Mouse (Mus musculus): ENCODE data around the gene Kif26b. TPM values are rescaled to one million over a fixed set of nuclear protein-coding genes. Genes with fewer than 3 reads are reported as not detected.

The Kif26b gene
- polyA plus RNA-seq, 1 experiment from 2014 or later = 13.5 TPM

DNA sequence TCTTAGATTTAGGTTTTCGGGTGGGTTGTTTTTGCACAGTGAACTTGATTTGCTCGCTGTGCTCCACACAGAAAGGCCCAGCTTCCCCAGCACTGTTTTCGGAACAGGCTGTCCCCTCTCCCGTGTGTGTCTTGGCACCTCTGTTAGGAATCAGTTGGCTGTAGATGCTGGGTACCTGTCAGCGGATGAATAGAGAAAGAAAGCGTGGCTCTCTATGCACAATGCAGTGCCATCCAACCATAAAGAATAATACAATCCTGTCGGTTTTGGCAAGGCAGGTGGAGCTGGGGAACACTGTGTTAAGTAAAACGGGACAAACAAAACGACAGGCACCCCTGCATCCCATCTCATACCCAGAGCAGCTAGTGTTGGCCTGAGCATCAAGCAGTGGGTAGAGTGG lies 220.9 kb downstream of the Kif26b start:
- Histone ChIP-seq H3K27ac (no peak overlapping the region), H3K27me3 (ENCODE audit: insufficient read depth, poor library complexity, severe bottlenecking) (no peaks in the 10 kb centered on the region), H3K36me3 (peaks cover 18% of the 10 kb centered on the region; the same call in 1 of the 2 replicates), H3K4me3 (no peak overlapping the region), H3K4me1 (no peaks in the 10 kb centered on the region), H3K9me3 (no peaks in the 10 kb centered on the region)
- WGBS = 88% methylated on average over 9 of the region's 9 CpGs
- DNase-seq (ENCODE audit: low spot score) = no peak

- no peak overlapping the region for H3K27ac ChIP-seq
- DNase-seq (ENCODE audit: low spot score) = peak; percentile 58
- WGBS = 72% methylated on average over 3 of the region's 3 CpGs
- no peaks in the 10 kb centered on the region for H3K9me3 ChIP-seq
- H3K4me3 ChIP-seq = no peak overlapping the region
- H3K27me3 ChIP-seq (ENCODE audit: insufficient read depth, poor library complexity, severe bottlenecking) = no peaks in the 10 kb centered on the region
- peaks cover 20% of the 10 kb centered on the region for H3K36me3 ChIP-seq
- peaks cover 13% of the 10 kb centered on the region; the same call in 1 of the 2 replicates for H3K4me1 ChIP-seq
Measured at GRCm38 (mm10) chr1:178758441-178758840, 229.5 kb downstream of the Kif26b start.

- 89% methylated on average over 3 of the region's 3 CpGs for WGBS
- no peaks in the 10 kb centered on the region for H3K36me3 ChIP-seq
- H3K27ac ChIP-seq = no peak overlapping the region
- H3K4me1 ChIP-seq = peaks cover 9% of the 10 kb centered on the region; the same call in 1 of the 2 replicates
- no peak overlapping the region for H3K4me3 ChIP-seq
- H3K9me3 ChIP-seq = no peaks in the 10 kb centered on the region
- no peak for DNase-seq (ENCODE audit: low spot score)
- H3K27me3 ChIP-seq (ENCODE audit: insufficient read depth, poor library complexity, severe bottlenecking) = no peaks in the 10 kb centered on the region
Measured at GRCm38 (mm10) chr1:178762125-178762741, 233.3 kb downstream of the Kif26b start.

DNA sequence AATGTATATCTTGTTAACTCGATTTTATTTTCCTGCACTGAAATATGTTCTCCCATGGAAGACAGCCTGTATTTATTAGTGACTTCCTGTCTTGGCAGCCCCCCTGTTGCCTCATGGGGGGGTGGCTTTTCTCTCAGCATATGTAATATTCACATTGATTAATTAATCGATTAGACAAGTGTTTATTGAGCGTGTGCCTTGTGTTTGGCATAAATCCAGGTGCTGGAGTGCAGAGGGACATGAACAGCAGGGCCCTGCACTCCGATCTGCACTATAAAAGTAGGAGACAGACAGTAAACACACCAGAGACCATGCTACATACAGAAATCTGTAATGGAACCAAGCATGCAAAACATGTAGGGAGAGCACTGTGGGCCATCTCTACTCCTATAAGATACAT lies 236.0 kb downstream of the Kif26b start:
- Histone ChIP-seq H3K9me3 (no peaks in the 10 kb centered on the region), H3K4me1 (peaks cover 23% of the 10 kb centered on the region; the same call in 1 of the 2 replicates), H3K27ac (no peak overlapping the region), H3K4me3 (no peak overlapping the region), H3K27me3 (ENCODE audit: insufficient read depth, poor library complexity, severe bottlenecking) (no peaks in the 10 kb centered on the region), H3K36me3 (no peaks in the 10 kb centered on the region)
- no peak for DNase-seq (ENCODE audit: low spot score)
- 85% methylated on average over 4 of the region's 4 CpGs for WGBS

- no peak for DNase-seq (ENCODE audit: low spot score)
- peaks cover 31% of the 10 kb centered on the region; the same call in 1 of the 2 replicates for H3K4me1 ChIP-seq
- H3K4me3 ChIP-seq = no peak overlapping the region
- H3K27ac ChIP-seq = no peak overlapping the region
- no peaks in the 10 kb centered on the region for H3K36me3 ChIP-seq
- H3K9me3 ChIP-seq = no peaks in the 10 kb centered on the region
- 83% methylated on average over 2 of the region's 2 CpGs for WGBS
- H3K27me3 ChIP-seq (ENCODE audit: insufficient read depth, poor library complexity, severe bottlenecking) = no peaks in the 10 kb centered on the region
Measured at GRCm38 (mm10) chr1:178765650-178766049, 236.7 kb downstream of the Kif26b start.

GRCm38 (mm10) chr1:178768976-178769375 lies 240.1 kb downstream of the Kif26b start:
- Histone ChIP-seq H3K9me3 (no peaks in the 10 kb centered on the region), H3K36me3 (no peaks in the 10 kb centered on the region), H3K4me1 (peaks cover 32% of the 10 kb centered on the region; the same call in 1 of the 2 replicates), H3K4me3 (no peak overlapping the region), H3K27ac (no peak overlapping the region), H3K27me3 (ENCODE audit: insufficient read depth, poor library complexity, severe bottlenecking) (no peaks in the 10 kb centered on the region)
- DNase-seq (ENCODE audit: low spot score) = peak; percentile 72
- 63% methylated on average over 4 of the region's 4 CpGs for WGBS

DNA sequence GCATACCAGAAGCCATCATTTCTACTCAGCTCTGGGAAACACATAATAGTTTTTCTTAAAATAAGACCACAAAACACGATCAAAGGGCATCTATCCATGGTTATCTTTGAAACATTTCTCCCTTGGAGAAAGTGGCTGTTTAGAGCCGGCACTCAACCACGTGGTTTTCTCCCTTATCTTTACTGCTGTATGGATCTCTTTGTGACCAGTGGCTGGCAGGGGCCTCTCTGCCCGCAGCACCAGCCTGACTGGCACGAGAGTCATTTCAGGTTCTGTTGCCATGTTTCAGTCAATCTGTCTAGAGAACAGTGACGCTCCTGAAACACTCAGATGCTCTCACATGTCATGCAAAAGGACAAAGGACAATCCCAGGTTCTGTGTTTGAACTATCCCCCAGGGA lies 241.1 kb downstream of the Kif26b start:
- DNase-seq (ENCODE audit: low spot score) = peak; percentile 63
- peaks cover 32% of the 10 kb centered on the region; the same call in 1 of the 2 replicates for H3K4me1 ChIP-seq
- 52% methylated on average over 6 of the region's 6 CpGs for WGBS

GRCm38 (mm10) chr1:178770626-178771362 lies 241.9 kb downstream of the Kif26b start:
- Histone ChIP-seq H3K4me3 (no peak overlapping the region), H3K9me3 (no peaks in the 10 kb centered on the region), H3K36me3 (no peaks in the 10 kb centered on the region), H3K27me3 (ENCODE audit: insufficient read depth, poor library complexity, severe bottlenecking) (no peaks in the 10 kb centered on the region), H3K27ac (no peak overlapping the region), H3K4me1 (peaks cover 32% of the 10 kb centered on the region; the same call in 1 of the 2 replicates)
- WGBS = 60% methylated on average over 5 of the region's 7 CpGs
- peak; percentile 43 for DNase-seq (ENCODE audit: low spot score)

More for the DNA sequence above, 241.1 kb downstream of the Kif26b start:
- H3K4me3 ChIP-seq = no peak overlapping the region
- no peak overlapping the region for H3K27ac ChIP-seq
- H3K9me3 ChIP-seq = no peaks in the 10 kb centered on the region
- H3K36me3 ChIP-seq = no peaks in the 10 kb centered on the region
- H3K27me3 ChIP-seq (ENCODE audit: insufficient read depth, poor library complexity, severe bottlenecking) = no peaks in the 10 kb centered on the region

DNA sequence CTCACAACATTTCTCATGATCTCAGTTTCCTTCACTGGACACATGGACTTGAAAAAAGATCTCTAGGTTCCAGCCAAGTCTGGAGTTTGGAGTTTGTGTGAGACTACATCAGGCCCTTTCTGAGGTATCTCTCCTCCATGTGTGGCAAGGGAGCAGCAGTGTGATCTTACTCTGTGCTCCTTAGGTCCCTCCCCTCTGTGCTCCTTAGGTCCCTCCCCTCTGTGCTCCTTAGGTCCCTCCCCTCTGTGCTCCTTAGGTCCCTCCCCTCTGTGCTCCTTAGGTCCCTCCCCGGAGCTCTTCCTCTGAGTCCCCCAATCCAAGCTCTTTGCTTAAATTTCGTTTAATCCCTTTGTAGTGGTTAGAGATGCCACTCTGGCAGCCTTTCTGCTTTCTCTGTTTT lies 250.8 kb downstream of the Kif26b start:
- Histone ChIP-seq H3K27ac (no peak overlapping the region), H3K27me3 (ENCODE audit: insufficient read depth, poor library complexity, severe bottlenecking) (no peaks in the 10 kb centered on the region), H3K4me3 (no peak overlapping the region), H3K4me1 (peaks cover 5% of the 10 kb centered on the region; the same call in 1 of the 2 replicates), H3K36me3 (0 out of 2 replicates have a peak, but pooled peaks cover 3% of the 10 kb centered on the region), H3K9me3 (no peaks in the 10 kb centered on the region)
- DNase-seq (ENCODE audit: low spot score) = no peak
- WGBS = 50% methylated on average over 2 of the region's 2 CpGs

DNA sequence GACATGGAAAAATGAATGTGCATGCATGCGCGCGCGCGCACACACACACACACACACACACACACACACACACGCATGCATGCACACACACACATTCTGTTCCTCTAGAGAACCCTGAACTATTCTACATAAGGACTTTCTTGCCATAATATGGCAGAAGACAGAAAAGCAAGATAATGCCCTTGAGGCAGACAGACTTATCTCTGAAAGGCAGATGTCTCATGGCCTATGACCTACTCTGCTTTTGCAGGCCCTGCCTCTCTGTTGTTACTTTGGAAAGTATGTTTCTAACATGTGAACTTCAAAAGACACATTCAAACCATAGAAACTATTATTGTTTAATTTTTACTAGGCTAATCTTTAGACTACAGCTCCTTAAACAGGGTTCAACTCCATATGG lies 255.1 kb downstream of the Kif26b start:
- 92% methylated on average over 6 of the region's 6 CpGs for WGBS
- DNase-seq (ENCODE audit: low spot score) = peak; percentile 38
- Histone ChIP-seq H3K9me3 (no peaks in the 10 kb centered on the region), H3K27me3 (ENCODE audit: insufficient read depth, poor library complexity, severe bottlenecking) (no peaks in the 10 kb centered on the region), H3K36me3 (no peaks in the 10 kb centered on the region), H3K4me3 (no peak overlapping the region), H3K27ac (no peak overlapping the region), H3K4me1 (peaks cover 5% of the 10 kb centered on the region; the same call in 1 of the 2 replicates)

DNA sequence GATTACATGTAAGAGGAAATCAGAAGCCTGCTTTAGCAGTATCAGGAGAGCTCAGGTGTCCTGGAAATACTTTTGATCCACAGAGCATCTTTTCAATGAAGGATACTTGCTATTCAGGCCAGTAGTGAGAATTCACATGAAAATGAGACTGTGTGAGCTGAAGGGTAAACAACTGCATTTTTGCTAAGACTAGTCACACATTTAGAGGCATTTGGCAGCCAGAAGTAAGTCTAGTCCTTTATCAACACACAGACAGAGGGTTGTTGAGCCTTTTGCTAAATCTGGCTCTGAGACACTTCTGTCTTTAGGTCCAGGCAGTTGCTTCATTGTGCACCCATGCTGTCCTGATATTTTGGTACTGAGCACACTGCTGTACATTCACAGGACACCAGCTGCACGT lies 262.3 kb downstream of the Kif26b start:
- H3K36me3 ChIP-seq = no peaks in the 10 kb centered on the region
- peaks cover 29% of the 10 kb centered on the region for H3K4me1 ChIP-seq
- WGBS = 46% methylated on average over 1 of the region's 1 CpGs
- no peaks in the 10 kb centered on the region for H3K27me3 ChIP-seq (ENCODE audit: insufficient read depth, poor library complexity, severe bottlenecking)
- H3K9me3 ChIP-seq = no peaks in the 10 kb centered on the region
- no peak overlapping the region for H3K27ac ChIP-seq
- no peak for DNase-seq (ENCODE audit: low spot score)
- no peak overlapping the region for H3K4me3 ChIP-seq

DNA sequence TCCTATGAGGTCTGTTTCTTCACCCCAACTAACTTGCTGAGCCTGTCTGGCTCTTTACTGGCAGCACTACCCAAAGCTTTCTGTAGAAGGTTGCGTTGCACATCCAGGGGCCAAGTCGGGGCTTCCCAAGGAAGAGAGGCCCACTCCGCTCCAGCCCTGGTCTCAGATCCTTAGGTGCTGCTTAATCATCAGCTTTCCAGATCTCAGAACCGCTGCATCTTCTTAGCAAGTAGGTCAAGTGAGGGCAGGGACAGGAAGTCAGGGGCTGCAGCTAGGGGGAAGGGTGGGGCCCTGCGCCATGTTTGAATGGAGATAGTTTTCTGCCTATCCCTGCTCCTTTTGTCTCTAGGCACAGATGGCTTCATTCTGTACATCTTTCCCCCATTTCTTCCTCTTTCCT lies 263.8 kb downstream of the Kif26b start:
- Histone ChIP-seq H3K9me3 (no peaks in the 10 kb centered on the region), H3K36me3 (no peaks in the 10 kb centered on the region), H3K27me3 (ENCODE audit: insufficient read depth, poor library complexity, severe bottlenecking) (no peaks in the 10 kb centered on the region), H3K4me1 (peaks cover 40% of the 10 kb centered on the region), H3K27ac (no peak overlapping the region), H3K4me3 (no peak overlapping the region)
- WGBS = 85% methylated on average over 5 of the region's 5 CpGs
- DNase-seq (ENCODE audit: low spot score) = no peak

GRCm38 (mm10) chr1:178794866-178795265 lies 265.9 kb downstream of the Kif26b start:
- H3K4me1 ChIP-seq = peaks cover 52% of the 10 kb centered on the region
- H3K27ac ChIP-seq = no peak overlapping the region
- DNase-seq (ENCODE audit: low spot score) = no peak
- H3K36me3 ChIP-seq = no peaks in the 10 kb centered on the region
- 87% methylated on average over 7 of the region's 7 CpGs for WGBS
- no peaks in the 10 kb centered on the region for H3K27me3 ChIP-seq (ENCODE audit: insufficient read depth, poor library complexity, severe bottlenecking)
- no peak overlapping the region for H3K4me3 ChIP-seq
- H3K9me3 ChIP-seq = no peaks in the 10 kb centered on the region

Data from heart, embryonic 10.5 days (tissue).